In genomic region chr2:102036665-102037511, GRCm38 (mm10) we compare ENCODE assay signal across 8 mouse cellular contexts.
DNase-seq lines count a peak whose midpoint lies in the region; ATAC-seq and TF ChIP-seq lines count a peak whose summit lies in the region.

No protein-coding gene starts in this region.

- ATAC-seq in intestine, postnatal 0 days = no peak; the same call in 1 of the 2 replicates
- ATAC-seq in midbrain, embryonic 16.5 days = peak; percentile 76
- no peak for ATAC-seq in inflammation-experienced regulatory T-cells, adult 6 months

- no peak overlapping the region for H3K4me3 ChIP-seq in heart, adult 2 months
- H3K4me3 ChIP-seq in forebrain, embryonic 10.5 days = no peak overlapping the region
- H3K4me3 ChIP-seq in intestine, postnatal 0 days (ENCODE audit: low read depth, low read length) = no peak overlapping the region
- H3K4me3 ChIP-seq in midbrain, embryonic 16.5 days (ENCODE audit: low read depth, low read length) = no peak overlapping the region
- no peak overlapping the region for H3K4me3 ChIP-seq in lung, adult 2 months (replicated peaks; ENCODE audit: extremely low read depth, low read depth, low read length)

- TF ChIP-seq CTCF in heart, adult 2 months (IDR thresholded peaks at IDR 0.05) = peak; percentile 22
- TF ChIP-seq CTCF in intestine, postnatal 0 days (IDR thresholded peaks at IDR 0.05; ENCODE audit: low read depth) = peak; percentile 18; the same call in 1 of the 2 replicates
- TF ChIP-seq CTCF in lung, adult 2 months (IDR thresholded peaks at IDR 0.05; ENCODE audit: insufficient read depth, low read length) = no peak

- H3K4me1 ChIP-seq in heart, adult 2 months (ENCODE audit: control insufficient read depth, insufficient read depth, low read length) = peaks cover 4% of the 10 kb centered on the region
- H3K4me1 ChIP-seq in forebrain, embryonic 10.5 days = peaks cover 57% of the 10 kb centered on the region
- H3K4me1 ChIP-seq in intestine, postnatal 0 days (replicated peaks; ENCODE audit: control insufficient read depth, insufficient read depth, low read length) = no peaks in the 10 kb centered on the region
- H3K4me1 ChIP-seq in midbrain, embryonic 16.5 days (ENCODE audit: control insufficient read depth, insufficient read depth, low read length) = peaks cover 31% of the 10 kb centered on the region
- H3K4me1 ChIP-seq in lung, adult 2 months (ENCODE audit: control insufficient read depth, insufficient read depth, low read length) = peaks cover 3% of the 10 kb centered on the region; the same call in 1 of the 2 replicates

- TF ChIP-seq EP300 in heart, adult 2 months (IDR thresholded peaks at IDR 0.05; ENCODE audit: insufficient read depth, low read depth, low read length) = 0 out of 2 replicates have a peak, but pooled peaks have one; percentile 20

- intact Hi-C loops in heart, adult 2 months (cut with DNase I) = no loop called here
- intact Hi-C loops in heart, postnatal 36 days (cut with DNase I) = no loop called here

- 53% methylated on average over 18 of the region's 18 CpGs for WGBS in heart, adult 2 months
- 79% methylated on average over 18 of the region's 18 CpGs for WGBS in forebrain, embryonic 10.5 days
- WGBS in intestine, postnatal 0 days = 45% methylated on average over 18 of the region's 18 CpGs
- WGBS in midbrain, embryonic 16.5 days = 38% methylated on average over 18 of the region's 18 CpGs
- WGBS in lung, adult 2 months = 56% methylated on average over 18 of the region's 18 CpGs

- no peak overlapping the region for H3K27ac ChIP-seq in heart, adult 2 months
- peak overlapping the region; percentile 80 for H3K27ac ChIP-seq in forebrain, embryonic 10.5 days
- no peak overlapping the region for H3K27ac ChIP-seq in intestine, postnatal 0 days (ENCODE audit: low read depth, low read length)
- H3K27ac ChIP-seq in midbrain, embryonic 16.5 days (ENCODE audit: low read length) = peak overlapping the region; percentile 74

- no peaks in the 10 kb centered on the region for H3K36me3 ChIP-seq in heart, adult 2 months (ENCODE audit: control insufficient read depth, insufficient read depth, low read length)
- H3K36me3 ChIP-seq in forebrain, embryonic 10.5 days (replicated peaks) = peaks cover 8% of the 10 kb centered on the region
- no peaks in the 10 kb centered on the region for H3K36me3 ChIP-seq in intestine, postnatal 0 days (ENCODE audit: control insufficient read depth, insufficient read depth)
- H3K36me3 ChIP-seq in midbrain, embryonic 16.5 days (ENCODE audit: control insufficient read depth, insufficient read depth, low read length) = no peaks in the 10 kb centered on the region

- peak in 1 of 2 experiments; percentile 35 for DNase-seq in heart, adult 2 months
- DNase-seq in heart, postnatal 36 days = no peak
- DNase-seq in forebrain, embryonic 10.5 days (ENCODE audit: extremely low spot score, low spot score) = no peak
- DNase-seq in adrenal gland, postnatal 4 days (ENCODE audit: low spot score in 2 of 2) = no peak
- no peak for DNase-seq in lung, adult 2 months

- no peak for TF ChIP-seq POLR2A in heart, adult 2 months (IDR thresholded peaks at IDR 0.05; ENCODE audit: insufficient read depth, low read depth, low read length)
- no peak for TF ChIP-seq POLR2A in lung, adult 2 months (IDR thresholded peaks at IDR 0.05; ENCODE audit: borderline replicate concordance, extremely low read depth, low read depth, low read length)

- peak overlapping the region; percentile 40 for H3K4me2 ChIP-seq in intestine, postnatal 0 days (replicated peaks; ENCODE audit: low read depth)
- 0 out of 2 replicates have a peak overlapping the region, but pooled peaks have one; percentile 17 for H3K4me2 ChIP-seq in midbrain, embryonic 16.5 days (ENCODE audit: low read length)

- H3K9ac ChIP-seq in heart, adult 2 months (ENCODE audit: low read depth, low read length) = peak overlapping the region; percentile 39; the same call in 1 of the 2 replicates
- no peak overlapping the region for H3K9ac ChIP-seq in intestine, postnatal 0 days (ENCODE audit: low read depth, low read length)
- peak overlapping the region; percentile 42; the same call in 1 of the 2 replicates for H3K9ac ChIP-seq in midbrain, embryonic 16.5 days (ENCODE audit: low read depth, low read length)

- no peaks in the 10 kb centered on the region for H3K9me3 ChIP-seq in forebrain, embryonic 10.5 days
- H3K9me3 ChIP-seq in intestine, postnatal 0 days (ENCODE audit: control insufficient read depth) = no peaks in the 10 kb centered on the region
- no peaks in the 10 kb centered on the region for H3K9me3 ChIP-seq in midbrain, embryonic 16.5 days (replicated peaks; ENCODE audit: control insufficient read depth, low read length, poor library complexity, severe bottlenecking)

- H3K79me2 ChIP-seq in heart, adult 2 months (replicated peaks; ENCODE audit: control insufficient read depth, insufficient read depth, low read length) = no peaks in the 10 kb centered on the region

- no peaks in the 10 kb centered on the region for H3K27me3 ChIP-seq in heart, adult 2 months (ENCODE audit: control insufficient read depth, insufficient read depth, low read length)
- H3K27me3 ChIP-seq in forebrain, embryonic 10.5 days (ENCODE audit: poor library complexity, severe bottlenecking) = no peaks in the 10 kb centered on the region
- H3K27me3 ChIP-seq in intestine, postnatal 0 days (replicated peaks; ENCODE audit: control insufficient read depth, insufficient read depth, low read length) = no peaks in the 10 kb centered on the region
- H3K27me3 ChIP-seq in midbrain, embryonic 16.5 days (ENCODE audit: control insufficient read depth, insufficient read depth, low read depth, low read length) = no peaks in the 10 kb centered on the region

Comparison
In these comparisons a context has a peak if more than half of its experiments do, and no peak if none do; other contexts are left out.
1. H3K27ac ChIP-seq: peak in forebrain, embryonic 10.5 days (single experiment) and midbrain, embryonic 16.5 days (single experiment); none in heart, adult 2 months (single experiment) and intestine, postnatal 0 days (single experiment).